Mouse (Mus musculus) heart, postnatal 0 days (tissue): ENCODE measurements around the gene Apoc4.

Source experiments
- CTCF ChIP-seq: IDR thresholded peaks from 2 replicates; pipeline ENCODE4 v1.5.1; 2016; ENCODE audit warnings: antibody characterized with exemption, control low read depth, low read depth
- EP300 ChIP-seq: IDR thresholded peaks from 2 replicates; pipeline ENCODE4 v1.6.1; 2016; ENCODE audit warnings: antibody characterized with exemption, low read depth

GRCm38 (mm10) chr7:19685374-19685773 is 4.1 kb upstream of the Apoc4 start:
- no peak for TF ChIP-seq EP300
- no peak for TF ChIP-seq CTCF
